Mouse (Mus musculus): ENCODE measurements around the gene Eif5a. TPM values are rescaled to one million over a fixed set of nuclear protein-coding genes. Genes with fewer than 3 reads are reported as not detected.

Gene Eif5a
- 1,022 and 1,040 TPM in 2 replicates for polyA plus RNA-seq (2015; fragmentation: Nextera tagmentation; extraction: Ambion mirVana)

- Histone ChIP-seq H3K27ac (peak within 1 kb of the TSS; percentile 90), H3K4me3 (peak within 1 kb of the TSS; percentile 83), H3K9me3 (no peaks in the 10 kb centered on the region), H3K4me1 (peaks cover 30% of the 10 kb centered on the region), H3K4me2 (peak within 1 kb of the TSS; percentile 81), H3K9ac (peak within 1 kb of the TSS; percentile 89), H3K36me3 (replicated peaks) (peaks cover 23% of the 10 kb centered on the region; the same call in 1 of the 2 replicates), H3K27me3 (replicated peaks) (no peaks in the 10 kb centered on the region)
- under 1% methylated on average over 78 of the region's 78 CpGs for WGBS
- peak; percentile 98 for ATAC-seq (replicated peaks)
These were observed at the start of gene Eif5a for GRCm38 (mm10) chr11:69921114-69922011. TSS of gene Eif5a (minus strand) at chr11:69921958.

- H3K36me3 ChIP-seq (replicated peaks): peaks cover 45% of the 10 kb centered on the region
- no peaks in the 10 kb centered on the region for H3K9me3 ChIP-seq
- no peak overlapping the region for H3K4me2 ChIP-seq
- no peak overlapping the region for H3K4me3 ChIP-seq
- H3K9ac ChIP-seq: no peak overlapping the region
- H3K27ac ChIP-seq: no peak overlapping the region
- H3K4me1 ChIP-seq: peaks cover 8% of the 10 kb centered on the region
- no peak for ATAC-seq (replicated peaks)
- 84% methylated on average over 3 of the region's 3 CpGs for WGBS
- H3K27me3 ChIP-seq (replicated peaks): peaks cover 29% of the 10 kb centered on the region
These were observed 49.0 kb upstream of the Eif5a start for GRCm38 (mm10) chr11:69970775-69971174.

DNA sequence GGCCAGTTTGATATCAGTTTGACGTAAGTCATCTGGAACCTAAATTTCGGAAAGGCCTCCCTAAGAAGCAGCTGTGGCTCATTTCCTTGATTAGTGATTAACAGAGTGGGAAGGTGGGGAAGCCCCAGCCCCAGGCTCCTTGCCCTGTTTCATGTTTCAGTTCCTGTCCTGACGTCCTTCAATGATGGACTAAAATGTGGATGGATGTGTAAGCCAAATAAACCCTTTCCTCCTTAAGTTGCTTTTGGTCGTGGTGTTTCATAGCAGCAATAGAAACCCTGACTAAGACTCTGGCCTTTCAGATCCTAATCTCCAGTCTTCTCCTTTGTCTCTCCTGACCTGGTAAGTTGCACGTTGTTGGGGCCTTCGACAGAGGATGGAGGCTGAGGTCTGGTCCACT lies 48.5 kb upstream of the Eif5a start:
- no peak overlapping the region for H3K4me2 ChIP-seq
- H3K9ac ChIP-seq: no peak overlapping the region
- H3K27me3 ChIP-seq (replicated peaks): peaks cover 34% of the 10 kb centered on the region
- no peak overlapping the region for H3K27ac ChIP-seq
- WGBS: 86% methylated on average over 6 of the region's 6 CpGs
- H3K36me3 ChIP-seq (replicated peaks): peaks cover 41% of the 10 kb centered on the region
- peaks cover 11% of the 10 kb centered on the region for H3K4me1 ChIP-seq
- ATAC-seq (replicated peaks): no peak
- no peaks in the 10 kb centered on the region for H3K9me3 ChIP-seq
- no peak overlapping the region for H3K4me3 ChIP-seq

DNA sequence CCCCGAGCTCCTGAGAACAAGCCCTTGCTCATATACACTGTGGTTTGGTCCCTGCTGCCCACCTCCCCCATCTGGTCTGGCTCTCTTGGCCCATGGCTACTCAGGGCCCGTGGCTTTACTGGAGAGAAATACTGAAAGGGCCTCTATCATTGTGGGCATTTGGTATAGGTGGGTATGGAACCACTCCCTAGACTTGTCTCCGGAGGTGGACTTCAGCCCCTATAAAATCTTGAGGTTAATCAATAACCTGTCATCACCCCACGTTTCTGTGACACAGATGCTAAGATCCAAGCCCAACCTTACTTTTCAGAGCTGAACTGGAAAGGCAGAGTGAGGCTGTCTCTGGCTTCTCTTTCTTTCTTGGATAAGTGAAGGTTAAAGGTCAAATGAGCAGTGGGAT lies 47.0 kb upstream of the Eif5a start:
- no peak overlapping the region for H3K9ac ChIP-seq
- 89% methylated on average over 4 of the region's 4 CpGs for WGBS
- peaks cover 27% of the 10 kb centered on the region for H3K36me3 ChIP-seq (replicated peaks)
- no peak for ATAC-seq (replicated peaks)
- H3K4me2 ChIP-seq: no peak overlapping the region
- peaks cover 12% of the 10 kb centered on the region for H3K4me1 ChIP-seq
- peaks cover 49% of the 10 kb centered on the region for H3K27me3 ChIP-seq (replicated peaks)
- no peaks in the 10 kb centered on the region for H3K9me3 ChIP-seq
- H3K4me3 ChIP-seq: no peak overlapping the region
- no peak overlapping the region for H3K27ac ChIP-seq

GRCm38 (mm10) chr11:69966860-69967517 lies 45.2 kb upstream of the Eif5a start:
- ATAC-seq (replicated peaks): no peak
- peak overlapping the region; percentile 26 for H3K4me3 ChIP-seq
- H3K36me3 ChIP-seq (replicated peaks): peaks cover 20% of the 10 kb centered on the region; the same call in 1 of the 2 replicates
- no peak overlapping the region for H3K27ac ChIP-seq
- 42% methylated on average over 17 of the region's 17 CpGs for WGBS
- peak overlapping the region; percentile 41 for H3K4me2 ChIP-seq
- H3K9me3 ChIP-seq: no peaks in the 10 kb centered on the region
- peaks cover 66% of the 10 kb centered on the region for H3K27me3 ChIP-seq (replicated peaks)
- no peak overlapping the region for H3K9ac ChIP-seq
- H3K4me1 ChIP-seq: peaks cover 12% of the 10 kb centered on the region

GRCm38 (mm10) chr11:69966006-69966859 lies 44.5 kb upstream of the Eif5a start:
- no peak overlapping the region for H3K27ac ChIP-seq
- H3K4me1 ChIP-seq: peaks cover 12% of the 10 kb centered on the region
- H3K4me2 ChIP-seq: peak overlapping the region; percentile 41
- 0 out of 2 replicates have a peak, but pooled peaks have one; percentile 14 for ATAC-seq (replicated peaks)
- 1% methylated on average over 57 of the region's 59 CpGs for WGBS
- H3K4me3 ChIP-seq: peak overlapping the region; percentile 26
- H3K9ac ChIP-seq: no peak overlapping the region
- no peaks in the 10 kb centered on the region for H3K9me3 ChIP-seq
- H3K36me3 ChIP-seq (replicated peaks): peaks cover 20% of the 10 kb centered on the region; the same call in 1 of the 2 replicates
- H3K27me3 ChIP-seq (replicated peaks): peaks cover 71% of the 10 kb centered on the region

DNA sequence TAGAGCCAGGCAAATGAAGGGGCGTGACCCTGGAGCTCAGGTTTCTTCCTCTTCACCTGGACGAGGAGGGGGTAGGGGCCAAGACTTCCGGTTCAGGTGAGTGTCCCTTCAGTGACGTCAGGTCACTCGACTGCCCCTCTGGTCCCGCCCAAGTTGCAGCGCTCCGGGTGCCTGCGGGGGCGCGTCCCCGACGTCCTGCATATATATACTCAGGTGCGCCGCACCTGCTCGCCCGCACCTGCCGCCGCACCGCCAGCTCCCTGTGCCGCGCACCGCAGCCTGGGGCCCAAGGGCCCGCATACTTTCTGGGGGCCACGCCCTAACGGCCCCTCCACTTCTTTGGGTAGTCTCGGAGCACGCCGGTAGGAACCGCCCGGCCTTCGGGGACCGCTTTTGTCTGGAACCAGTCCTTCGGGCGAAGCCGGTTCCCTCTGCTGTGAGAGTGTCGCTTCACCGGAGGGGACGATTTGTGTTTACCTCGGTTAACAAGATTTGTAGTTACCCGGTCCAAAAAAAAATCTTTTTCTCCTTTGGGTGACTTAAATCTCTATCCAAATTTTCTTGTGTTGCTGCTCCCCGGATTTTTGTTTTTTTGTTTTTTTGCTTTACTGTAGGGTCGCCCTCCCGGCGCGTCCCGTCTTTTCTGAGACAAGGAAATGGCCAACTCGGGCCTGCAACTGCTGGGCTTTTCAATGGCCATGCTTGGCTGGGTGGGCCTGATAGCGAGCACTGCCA lies 43.7 kb upstream of the Eif5a start:
- Histone ChIP-seq H3K4me2 (peak overlapping the region; percentile 41), H3K9ac (no peak overlapping the region), H3K27me3 (replicated peaks) (peaks cover 75% of the 10 kb centered on the region), H3K9me3 (no peaks in the 10 kb centered on the region), H3K36me3 (replicated peaks) (peaks cover 20% of the 10 kb centered on the region; the same call in 1 of the 2 replicates), H3K27ac (no peak overlapping the region), H3K4me1 (peaks cover 12% of the 10 kb centered on the region), H3K4me3 (0 out of 2 replicates have a peak overlapping the region, but pooled peaks have one; percentile 11)
- ATAC-seq (replicated peaks): no peak
- WGBS: 3% methylated on average over 49 of the region's 49 CpGs

- no peak for ATAC-seq (replicated peaks)
- 14% methylated on average over 24 of the region's 24 CpGs for WGBS
- Histone ChIP-seq H3K4me2 (peak within 1 kb of the TSS; percentile 29), H3K4me1 (peaks cover 12% of the 10 kb centered on the region), H3K4me3 (0 out of 2 replicates have a peak within 1 kb of the TSS, but pooled peaks have one; percentile 11), H3K9me3 (no peaks in the 10 kb centered on the region), H3K36me3 (replicated peaks) (0 out of 2 replicates have a peak, but pooled peaks cover 15% of the 10 kb centered on the region), H3K9ac (no peak within 1 kb of the TSS), H3K27ac (no peak within 1 kb of the TSS), H3K27me3 (replicated peaks) (peaks cover 75% of the 10 kb centered on the region)
These were observed 43.0 kb upstream of the Eif5a start, which contains the start of gene Cldn7 for GRCm38 (mm10) chr11:69964650-69965270. TSS of gene Cldn7 (plus strand) at chr11:69964779.

- Histone ChIP-seq H3K4me1 (peaks cover 12% of the 10 kb centered on the region), H3K27ac (no peak overlapping the region), H3K9me3 (no peaks in the 10 kb centered on the region), H3K4me3 (no peak overlapping the region), H3K27me3 (replicated peaks) (peaks cover 60% of the 10 kb centered on the region), H3K4me2 (no peak overlapping the region), H3K9ac (no peak overlapping the region), H3K36me3 (replicated peaks) (no peaks in the 10 kb centered on the region)
- WGBS: 56% methylated on average over 5 of the region's 5 CpGs
- no peak for ATAC-seq (replicated peaks)
These were observed 40.1 kb upstream of the Eif5a start for GRCm38 (mm10) chr11:69961841-69962240.

DNA sequence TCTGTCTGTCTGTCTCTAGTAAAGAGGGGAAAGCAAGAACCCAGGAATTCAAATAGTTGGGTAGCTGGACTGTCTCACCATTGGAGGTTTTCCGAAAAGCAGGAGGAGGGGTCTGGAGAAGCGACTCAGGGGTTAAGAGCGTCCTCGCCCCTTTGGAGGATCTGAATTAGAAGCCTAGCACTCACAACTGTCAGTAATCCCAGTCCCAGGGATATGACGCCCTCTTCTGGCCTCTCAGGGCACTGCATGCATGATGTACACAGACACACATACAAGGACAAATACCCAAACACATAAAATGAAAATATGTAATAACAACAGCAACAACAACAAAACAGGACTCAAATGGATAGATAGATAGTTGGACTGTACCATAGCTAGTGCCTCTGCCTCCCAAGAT lies 38.9 kb upstream of the Eif5a start:
- 28% methylated on average over 5 of the region's 5 CpGs for WGBS
- no peak overlapping the region for H3K9ac ChIP-seq
- H3K4me3 ChIP-seq: no peak overlapping the region
- H3K27me3 ChIP-seq (replicated peaks): peaks cover 53% of the 10 kb centered on the region
- ATAC-seq (replicated peaks): no peak
- H3K4me1 ChIP-seq: peaks cover 4% of the 10 kb centered on the region
- no peak overlapping the region for H3K27ac ChIP-seq
- no peaks in the 10 kb centered on the region for H3K36me3 ChIP-seq (replicated peaks)
- H3K9me3 ChIP-seq: no peaks in the 10 kb centered on the region
- H3K4me2 ChIP-seq: no peak overlapping the region

DNA sequence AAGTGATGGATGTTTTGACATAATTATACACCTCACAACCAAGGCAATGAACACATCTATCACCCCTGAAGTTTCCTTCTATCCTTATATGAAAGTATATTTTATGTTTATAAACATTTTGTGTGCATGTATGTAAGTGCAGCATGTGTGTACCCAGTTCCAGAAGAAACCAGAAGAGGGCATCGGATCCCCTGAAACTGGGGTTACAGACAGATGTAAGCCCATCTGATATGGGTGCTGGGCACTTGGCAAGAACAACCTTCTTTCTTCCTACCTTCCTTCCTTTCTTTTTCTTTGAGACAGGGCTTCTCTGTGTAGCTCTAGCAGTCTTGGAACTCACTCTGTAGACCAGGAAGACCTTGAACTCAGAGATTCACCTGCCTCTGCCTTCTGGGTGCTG lies 34.5 kb upstream of the Eif5a start:
- 85% methylated on average over 1 of the region's 1 CpGs for WGBS
- no peak for ATAC-seq (replicated peaks)
- Histone ChIP-seq H3K36me3 (replicated peaks) (no peaks in the 10 kb centered on the region), H3K9me3 (no peaks in the 10 kb centered on the region), H3K9ac (no peak overlapping the region), H3K27ac (no peak overlapping the region), H3K4me1 (no peaks in the 10 kb centered on the region), H3K4me3 (no peak overlapping the region), H3K4me2 (no peak overlapping the region), H3K27me3 (replicated peaks) (peaks cover 15% of the 10 kb centered on the region; the same call in 1 of the 2 replicates)

All from midbrain, embryonic 15.5 days (tissue).